Mouse (Mus musculus) right cerebral cortex, postnatal 36 days (tissue): ENCODE data around the gene Fggy.

Experiments
- DNase-seq, 2 experiments: peaks; one replicate each; pipeline ENCODE4 v3.0.0; 2022; ENCODE audit warnings: low spot score in 2 of 2, mixed read lengths in 1 of 2

Fggy gene

GRCm38 (mm10) chr4:95860601-95861000 lies 303.3 kb downstream of the Fggy start:
- DNase-seq, result no peak

- no peak for DNase-seq
Observed at GRCm38 (mm10) chr4:95861074-95861473, 303.8 kb downstream of the Fggy start.

DNA sequence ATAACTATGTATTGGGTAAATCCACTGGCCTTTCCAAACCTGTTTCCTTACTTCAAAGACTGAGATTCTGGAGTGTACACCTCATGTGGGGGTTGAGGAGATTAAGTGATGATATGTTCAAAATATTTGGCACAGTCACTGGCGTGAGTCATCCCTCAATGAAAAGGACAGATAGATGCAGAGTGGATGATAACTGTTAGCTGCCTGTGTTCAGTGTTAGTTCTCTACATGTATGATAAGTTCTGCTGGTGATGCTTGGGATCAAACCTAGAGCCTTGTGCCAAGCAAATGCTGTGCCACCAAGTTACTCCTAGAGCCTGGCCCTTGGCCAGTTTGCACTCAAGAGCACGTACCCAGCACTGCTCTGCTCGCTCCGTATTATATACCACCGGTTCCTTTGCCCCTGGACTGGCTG lies 304.4 kb downstream of the Fggy start:
- DNase-seq, result no peak

- no peak for DNase-seq
Observed at GRCm38 (mm10) chr4:95862276-95862675, 305.0 kb downstream of the Fggy start.

- no peak for DNase-seq
Observed at GRCm38 (mm10) chr4:95862781-95863499, 305.6 kb downstream of the Fggy start.

GRCm38 (mm10) chr4:95863500-95863803 lies 306.1 kb downstream of the Fggy start:
- DNase-seq, result no peak

DNA sequence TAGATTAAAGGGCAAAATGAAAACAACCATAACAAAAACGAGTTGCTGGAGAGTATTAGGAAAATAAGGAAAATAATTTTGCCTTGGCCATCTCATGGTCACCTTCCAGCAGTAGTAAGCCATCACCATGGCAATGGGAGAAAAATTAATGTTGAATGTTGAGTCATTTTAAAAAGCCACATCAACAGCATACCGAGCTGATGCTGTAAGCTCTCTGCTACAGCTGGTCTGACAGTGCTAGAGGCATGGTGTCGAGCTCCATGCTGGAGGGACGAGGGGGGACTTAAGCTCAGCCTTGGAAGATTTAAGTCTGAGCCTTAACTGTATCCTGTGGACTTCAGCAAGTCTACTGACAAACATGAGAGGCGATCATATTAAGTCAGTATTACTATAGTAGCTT lies 307.9 kb downstream of the Fggy start:
- DNase-seq, result no peak

DNA sequence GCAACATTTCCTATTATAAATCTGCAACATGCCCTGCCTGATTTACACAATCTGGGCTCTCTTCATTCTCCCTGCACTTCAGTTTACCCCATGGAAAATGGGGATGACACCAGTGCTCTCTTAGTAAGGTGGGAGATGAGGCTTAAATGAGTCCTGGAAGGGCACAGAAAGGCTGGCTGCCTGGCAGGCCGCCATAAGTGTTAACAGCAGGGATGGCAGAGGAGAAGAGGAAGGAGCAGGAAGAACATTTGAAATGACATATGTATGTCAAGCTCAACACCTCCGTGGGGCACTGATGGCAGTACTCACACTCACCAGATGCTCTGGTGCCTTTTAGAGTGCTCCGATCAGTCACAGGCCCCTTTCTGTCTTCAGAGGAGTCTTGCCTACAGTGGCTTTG lies 308.6 kb downstream of the Fggy start:
- no peak for DNase-seq

DNA sequence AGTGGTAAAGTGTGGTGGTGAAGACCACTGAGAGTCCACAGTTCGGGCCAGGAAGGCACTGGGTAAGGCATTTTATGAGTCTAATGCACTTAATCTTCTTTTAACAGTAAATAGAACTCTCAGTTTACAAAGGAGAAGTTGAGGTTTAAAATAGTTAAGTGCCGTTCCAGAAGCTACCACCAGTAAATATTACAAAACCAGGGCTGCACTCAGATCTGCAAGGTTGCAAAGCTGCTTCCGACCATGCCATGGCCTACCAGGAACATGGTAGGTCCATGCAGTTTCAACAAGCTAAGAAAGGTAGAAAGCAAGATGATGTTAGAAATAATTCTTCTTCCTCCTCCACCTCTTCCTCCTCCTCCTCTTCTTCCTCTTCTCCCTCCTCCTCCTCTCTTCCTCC lies 309.8 kb downstream of the Fggy start:
- no peak for DNase-seq

- DNase-seq, result no peak
Observed at GRCm38 (mm10) chr4:95868348-95868747, 311.0 kb downstream of the Fggy start.

- DNase-seq, result no peak
Observed at GRCm38 (mm10) chr4:95871216-95871881, 314.0 kb downstream of the Fggy start.

DNA sequence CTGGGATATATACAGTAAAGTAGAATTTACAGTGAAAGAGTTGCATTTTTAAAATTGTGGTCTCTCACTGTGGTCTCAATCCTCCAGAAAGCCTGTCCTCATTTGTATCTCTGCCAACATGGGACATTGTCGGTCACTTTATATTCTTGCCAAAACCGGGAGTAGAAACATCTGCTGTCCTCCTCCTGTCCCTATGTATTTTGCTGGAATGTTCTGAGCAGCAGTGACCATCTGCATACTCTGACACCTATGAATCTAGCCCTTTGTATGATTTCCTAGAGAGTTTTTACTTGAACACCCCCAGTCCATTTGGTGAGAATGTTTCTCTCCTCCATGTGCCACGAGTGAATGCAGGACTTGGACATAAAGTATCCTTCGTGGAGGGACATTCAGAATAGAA lies 318.6 kb downstream of the Fggy start:
- no peak for DNase-seq

DNA sequence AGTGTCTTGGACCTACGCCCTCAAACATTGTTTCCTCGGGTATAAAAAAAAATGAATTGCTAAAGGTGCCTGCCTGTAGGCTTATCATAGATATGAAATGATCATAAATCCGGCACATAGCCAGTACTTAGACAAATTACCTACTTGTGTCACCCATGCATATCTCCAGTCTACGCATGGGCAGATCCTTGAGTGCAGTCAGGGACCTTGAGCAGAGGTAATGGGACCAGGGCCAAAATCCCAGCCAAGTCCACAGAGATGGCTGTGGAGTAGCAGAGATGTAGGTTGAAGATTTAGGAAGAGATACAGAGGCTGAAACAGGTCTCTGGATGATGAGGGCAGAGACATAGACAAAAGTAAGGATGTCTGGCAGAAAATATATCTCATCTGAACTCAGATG lies 320.1 kb downstream of the Fggy start:
- DNase-seq, result no peak

- no peak for DNase-seq
Observed at GRCm38 (mm10) chr4:95881751-95882350, 324.5 kb downstream of the Fggy start.

- DNase-seq, result no peak
Observed at GRCm38 (mm10) chr4:95884184-95885145, 327.2 kb downstream of the Fggy start.

DNA sequence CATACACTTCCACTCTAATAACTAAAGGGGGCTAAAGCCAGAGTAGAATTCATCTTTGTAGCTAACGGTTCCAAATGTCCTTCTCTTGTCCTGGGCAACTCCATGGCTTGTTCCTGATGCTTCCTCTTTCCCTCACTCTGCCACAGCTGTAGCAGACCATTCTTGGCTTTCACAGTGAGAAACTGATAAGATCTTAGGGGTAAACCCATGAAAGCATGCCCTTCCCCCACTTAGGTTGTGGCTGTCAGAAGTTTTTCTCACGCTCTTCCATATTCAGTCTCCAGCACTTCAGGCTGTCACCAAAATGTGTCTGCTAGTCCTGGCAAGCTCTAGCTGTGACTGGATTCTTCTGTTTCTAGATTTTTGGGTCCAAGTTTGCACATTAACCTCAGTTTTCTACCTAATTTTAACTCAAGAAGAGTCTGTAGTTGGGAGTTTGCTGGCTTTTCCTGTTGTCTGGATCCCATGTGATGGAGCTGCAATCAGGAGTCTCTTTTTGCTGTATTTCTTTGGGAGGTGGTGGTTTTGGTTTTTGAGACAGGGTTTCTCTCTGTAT lies 338.0 kb downstream of the Fggy start:
- DNase-seq, result no peak

GRCm38 (mm10) chr4:95896571-95896970 lies 339.3 kb downstream of the Fggy start:
- DNase-seq, result no peak

- peak in 1 of 2 experiments; percentile 35 for DNase-seq
Observed at GRCm38 (mm10) chr4:95897236-95897874, 340.0 kb downstream of the Fggy start.

DNA sequence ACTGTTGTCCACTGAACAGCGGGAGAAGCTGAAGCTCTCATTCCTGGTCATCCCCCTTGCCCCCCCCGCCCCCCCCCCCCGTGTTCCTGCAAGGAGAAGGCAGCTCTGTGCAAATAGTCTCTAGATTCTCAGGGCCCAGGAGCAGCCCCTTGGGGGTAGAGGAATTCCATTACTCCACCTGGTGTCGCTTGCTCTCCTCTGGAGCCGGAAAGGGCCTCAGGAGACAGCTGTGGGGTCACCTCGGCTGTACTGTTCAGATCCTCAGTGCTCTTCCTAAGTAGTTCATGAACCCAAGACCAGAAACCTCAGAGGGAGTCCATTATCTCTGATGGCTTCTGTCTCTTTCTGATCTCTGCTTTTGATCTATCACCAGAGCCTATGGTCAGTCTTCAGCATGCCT lies 341.4 kb downstream of the Fggy start:
- DNase-seq, result no peak

GRCm38 (mm10) chr4:95899926-95900712 lies 342.8 kb downstream of the Fggy start:
- DNase-seq, result no peak
